ENCODE assay signal across 8 mouse cellular contexts in genomic region chr14:57115823-57116544, GRCm38 (mm10). TPM values are rescaled to one million over a fixed set of nuclear protein-coding genes. Genes with fewer than 3 reads are reported as not detected.
DNase-seq lines count a peak whose midpoint lies in the region.

Gm4491 (minus strand) TSS chr14:57115883.

- DNase-seq in cerebellum, adult 11 months: peak; percentile 4
- no peak for DNase-seq in cerebellum, adult 8-10 months
- DNase-seq in frontal cortex, postnatal 10 days (ENCODE audit: low spot score in 2 of 2): peak; percentile 44 to 81
- peak; percentile 51 to 73 for DNase-seq in left cerebral cortex, postnatal 25 days (ENCODE audit: low spot score in 2 of 2)
- peak; percentile 25 for DNase-seq in retina, embryonic 14.5 days (ENCODE audit: low spot score)
- no peak for DNase-seq in testis, postnatal 10 days (ENCODE audit: low spot score)
- no peak for DNase-seq in heart, postnatal 14 days
- DNase-seq in heart, adult 8-10 months (ENCODE audit: low spot score): no peak

- intact Hi-C loops in left cerebral cortex, postnatal 25 days (cut with DNase I): loop anchor here (2.0 kb wide), 1 partner anchor 17 kb away; the partner anchor contains the start of gene Gjb6
- intact Hi-C loops in heart, postnatal 14 days (cut with DNase I): no loop called here

RNA-seq across cellular contexts. Expression of gene Gm4491, which starts in this region (rescaled TPM):
- total RNA-seq in left cerebral cortex, postnatal 25 days (2021): under 1 TPM; 0.50 to 0.62 TPM
- total RNA-seq in heart, postnatal 14 days (2021): not detected
- not detected for total RNA-seq in heart, adult 8-10 months (2022)

Comparison
In these comparisons a context has a peak if more than half of its experiments do, and no peak if none do; other contexts are left out.
1. DNase-seq: peak in cerebellum, adult 11 months (single experiment), frontal cortex, postnatal 10 days (2 of 2) and retina, embryonic 14.5 days (single experiment); none in cerebellum, adult 8-10 months (single experiment), testis, postnatal 10 days (single experiment), heart, postnatal 14 days (0 of 2) and heart, adult 8-10 months (single experiment).
2. Peak in DNase-seq in left cerebral cortex, postnatal 25 days; RNA of the gene not detected or under 1 TPM.